Mouse (Mus musculus) layer of hippocampus, postnatal 14 days (tissue): ENCODE data around the gene Glis1. TPM values are rescaled to one million over a fixed set of nuclear protein-coding genes. Genes with fewer than 3 reads are reported as not detected.
A peak's percentile ranks its signal among the peaks of the same experiment; 100 is the strongest.

Experiments used
- DNase-seq, 2 experiments: peaks; one replicate each; pipeline ENCODE4 v3.0.0; 2021 to 2022; ENCODE audit warnings: low spot score in 2 of 2, mixed read lengths in 1 of 2
- total RNA-seq, 2 experiments: library from RNA; stranded (reverse); gene quantifications; 2 replicates each; pipeline ENCODE4 v1.2.3; 2021

Gene Glis1
- total RNA-seq, 2 experiments from 2014 or later = 1.1 to 1.3 TPM

DNA sequence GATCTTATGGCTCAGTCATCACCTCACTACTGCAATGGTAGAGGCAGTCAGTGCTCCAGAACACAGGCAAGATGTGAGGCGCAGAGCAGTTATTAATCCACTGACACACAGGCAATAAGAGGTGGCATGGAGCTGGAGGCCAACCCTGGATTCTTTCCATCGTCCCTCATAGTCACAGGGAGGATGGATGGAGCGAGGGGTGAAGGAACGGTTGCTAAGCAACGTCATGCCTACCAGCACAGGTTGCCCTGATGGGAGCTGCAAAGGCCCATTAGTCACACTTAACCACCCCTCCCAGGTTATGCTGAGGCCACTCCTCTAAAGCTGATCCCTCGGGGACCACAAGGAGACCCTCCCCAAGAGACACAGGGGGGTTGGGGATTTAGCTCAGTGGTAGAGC is 187.9 kb downstream of the Glis1 start:
- DNase-seq = no peak

GRCm38 (mm10) chr4:107623916-107624315 is 189.5 kb downstream of the Glis1 start:
- no peak for DNase-seq

DNA sequence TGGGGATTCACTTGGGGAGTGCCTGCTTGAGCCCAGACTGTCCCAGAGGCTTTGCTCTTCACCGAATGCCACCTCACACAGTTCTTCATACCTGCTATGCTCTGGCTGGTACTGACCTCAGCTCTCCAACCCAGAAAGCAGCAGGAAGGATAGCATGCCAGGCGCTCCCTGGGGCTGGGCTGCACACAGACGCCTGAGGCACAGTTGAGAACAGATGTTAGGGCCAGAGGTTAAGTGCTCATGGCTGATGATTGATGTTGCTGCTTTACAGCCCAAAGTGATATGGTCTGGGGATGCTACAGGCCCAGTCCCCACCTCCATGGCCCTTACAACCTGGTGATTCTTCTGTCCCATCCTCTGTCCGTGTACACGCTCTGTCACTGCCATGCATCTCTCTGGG is 190.6 kb downstream of the Glis1 start:
- no peak for DNase-seq

DNA sequence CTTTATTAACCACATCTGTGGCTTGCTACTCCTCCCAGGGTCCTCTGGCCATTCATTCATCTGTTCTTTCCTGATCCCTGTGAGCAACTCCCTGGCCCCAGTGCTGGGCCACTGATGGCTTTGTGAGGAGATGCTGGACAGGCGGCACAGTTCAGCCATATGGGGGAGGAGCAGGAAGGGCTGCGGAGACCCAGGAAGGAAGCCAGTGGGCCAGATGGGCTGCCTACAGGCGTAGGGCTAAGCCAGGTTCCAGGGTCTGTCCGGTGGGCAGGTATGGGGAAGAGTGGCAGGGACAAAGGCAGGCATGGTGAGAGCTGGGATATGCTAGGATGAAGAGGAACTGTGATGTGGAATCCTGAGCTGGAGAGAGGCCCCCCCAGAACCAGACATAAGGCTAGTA is 193.8 kb downstream of the Glis1 start:
- no peak for DNase-seq

DNA sequence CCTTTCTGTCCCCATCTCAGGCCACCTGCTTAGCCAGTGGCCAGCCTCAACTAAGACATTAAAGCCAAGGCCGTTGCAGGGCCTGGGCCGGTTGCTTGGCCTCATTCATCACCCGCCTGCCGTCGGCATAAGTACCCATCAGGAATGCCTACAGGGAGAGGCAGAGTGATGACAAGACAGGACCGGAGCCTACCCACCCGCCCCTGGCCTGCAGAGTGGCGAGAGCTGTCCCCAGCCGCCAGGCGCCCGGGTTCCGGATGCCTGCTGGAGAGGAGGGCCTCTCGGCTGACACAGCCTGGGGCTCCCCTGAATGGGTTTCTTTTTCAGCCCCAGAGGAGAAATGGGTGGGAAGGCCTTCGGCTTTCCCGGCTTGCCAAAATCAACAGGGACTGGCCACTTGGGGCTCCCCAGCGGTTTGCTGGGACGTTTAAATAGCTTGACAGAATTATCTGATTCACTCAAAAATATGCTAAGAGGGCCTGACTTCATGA is 194.6 kb downstream of the Glis1 start:
- DNase-seq = no peak

- DNase-seq = no peak
Measured at GRCm38 (mm10) chr4:107634631-107635030, 200.2 kb downstream of the Glis1 start.

GRCm38 (mm10) chr4:107636099-107636498 is 201.7 kb downstream of the Glis1 start:
- no peak for DNase-seq

DNA sequence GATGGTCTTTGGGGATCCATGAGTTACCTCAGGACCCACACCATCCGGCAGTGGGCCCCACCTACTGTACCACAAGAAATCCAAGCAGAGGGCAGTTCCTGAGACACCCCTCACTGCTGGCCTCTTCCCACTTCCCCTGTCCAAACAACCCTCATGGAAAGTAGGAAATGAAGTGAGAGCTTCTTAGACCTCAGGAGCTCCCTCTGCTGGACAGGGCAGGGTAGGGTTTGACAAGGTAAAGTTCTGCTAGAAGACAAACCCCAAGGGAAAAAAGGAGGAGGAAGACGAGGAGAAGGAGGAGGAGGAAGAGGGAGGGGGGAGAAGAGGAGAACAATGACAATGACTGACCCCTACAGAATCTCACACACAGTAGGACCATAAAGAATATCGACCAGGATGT is 203.3 kb downstream of the Glis1 start:
- no peak for DNase-seq

- no peak for DNase-seq
Measured at GRCm38 (mm10) chr4:107638303-107638702, 203.9 kb downstream of the Glis1 start.

DNA sequence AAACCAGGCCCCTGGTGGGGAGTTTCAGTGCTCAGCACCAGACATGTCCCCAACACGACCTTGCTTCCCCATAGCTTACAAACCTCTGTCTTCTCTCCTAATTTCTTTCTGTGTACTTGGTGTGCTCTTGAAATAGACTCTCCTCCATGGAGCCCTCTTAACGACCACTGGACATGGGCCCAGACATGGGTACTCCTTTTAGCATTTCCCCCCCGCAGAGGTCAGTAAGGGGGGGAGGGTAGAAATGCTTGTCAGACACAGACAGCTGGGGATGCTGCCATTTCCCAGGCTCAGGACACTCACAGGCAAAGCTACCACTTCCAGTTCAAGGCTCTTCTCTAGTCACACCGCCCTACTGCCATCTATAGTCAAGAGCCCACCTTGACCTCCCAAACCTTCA is 207.2 kb downstream of the Glis1 start:
- DNase-seq = no peak

GRCm38 (mm10) chr4:107648959-107649485 is 214.6 kb downstream of the Glis1 start:
- no peak for DNase-seq

DNA sequence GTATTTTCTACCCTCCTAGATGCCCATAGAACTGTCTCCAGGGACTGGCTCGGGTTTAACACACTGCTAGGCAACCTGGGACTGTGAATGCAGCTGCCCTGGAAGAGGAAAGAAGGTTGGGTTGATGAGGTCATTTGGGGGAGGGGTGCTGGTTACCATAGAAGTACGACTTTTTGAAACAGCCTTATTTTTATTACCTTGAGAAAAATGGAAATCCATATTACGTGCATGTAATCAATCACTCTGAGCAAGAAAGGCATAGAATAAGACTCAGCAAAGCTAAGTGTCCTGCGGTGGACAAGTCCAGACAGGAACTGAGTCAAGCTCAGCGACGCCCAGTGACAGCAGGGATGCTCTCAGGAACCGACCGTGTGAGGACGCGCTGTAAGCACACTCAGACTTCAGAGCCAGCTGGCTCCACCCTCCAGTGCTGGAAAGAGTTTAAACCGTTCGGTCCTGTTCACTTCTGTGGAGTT is 216.7 kb downstream of the Glis1 start:
- peak in 1 of 2 experiments; percentile 25 for DNase-seq

- DNase-seq = peak; percentile 86 to 88
Measured at GRCm38 (mm10) chr4:107652598-107653279, 218.3 kb downstream of the Glis1 start.

DNA sequence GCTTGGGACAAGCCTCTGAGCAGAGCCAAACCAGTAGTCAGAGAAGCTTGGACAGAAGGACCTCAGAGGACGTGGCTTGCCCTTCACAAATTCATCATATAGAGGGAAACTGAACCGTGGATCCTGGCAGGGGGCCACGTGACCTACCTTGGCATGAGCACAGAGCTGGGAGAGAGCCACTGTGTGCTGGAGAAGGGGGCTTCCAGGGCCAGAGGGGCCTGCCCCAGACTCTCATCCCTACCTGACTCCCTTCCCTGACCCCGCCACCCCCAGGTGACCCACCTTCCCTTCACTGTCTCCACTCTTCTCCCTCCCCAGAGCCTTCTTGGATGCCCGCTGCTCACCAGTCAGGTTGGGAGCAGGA is 218.9 kb downstream of the Glis1 start:
- DNase-seq = no peak

- DNase-seq = no peak
Measured at GRCm38 (mm10) chr4:107660649-107661048, 226.3 kb downstream of the Glis1 start.

GRCm38 (mm10) chr4:107668514-107668913 is 234.1 kb downstream of the Glis1 start:
- DNase-seq = no peak

GRCm38 (mm10) chr4:107670731-107671130 is 236.3 kb downstream of the Glis1 start:
- peak in 1 of 2 experiments; percentile 73 for DNase-seq

DNA sequence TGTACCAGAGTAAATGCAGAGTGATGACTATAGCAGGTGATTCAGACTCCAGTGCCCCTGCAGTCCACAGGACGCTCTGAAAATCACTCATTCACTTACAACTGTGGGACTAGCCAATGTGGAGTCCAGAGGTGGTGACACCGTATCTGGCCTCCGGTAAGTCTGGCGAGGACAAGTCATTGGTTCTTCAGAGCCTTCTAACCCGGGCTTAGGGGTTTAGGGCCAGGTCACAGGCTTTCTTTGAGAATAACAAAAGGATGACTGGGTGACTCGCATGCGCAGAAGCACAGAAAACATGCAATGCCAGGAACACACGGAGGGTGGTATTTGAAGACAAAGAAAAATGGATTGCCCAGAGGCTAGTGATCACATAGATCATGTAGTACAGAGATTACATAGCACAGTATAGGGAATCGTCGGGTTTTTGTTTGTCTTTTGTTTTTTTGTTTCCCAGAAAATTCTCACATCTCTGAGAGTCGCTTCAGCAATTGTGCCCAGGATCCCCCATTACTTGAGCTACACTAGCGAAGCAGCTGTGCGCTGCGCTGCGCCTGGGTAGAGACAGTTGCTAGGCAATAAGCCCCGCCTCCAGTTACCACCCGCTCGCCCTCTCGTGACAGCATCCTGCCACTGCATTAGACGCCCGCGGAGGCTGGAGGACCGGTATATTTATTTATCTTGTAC is 239.4 kb downstream of the Glis1 start:
- peak; percentile 81 to 83 for DNase-seq

GRCm38 (mm10) chr4:107674322-107674644 is 239.9 kb downstream of the Glis1 start:
- DNase-seq = no peak

DNA sequence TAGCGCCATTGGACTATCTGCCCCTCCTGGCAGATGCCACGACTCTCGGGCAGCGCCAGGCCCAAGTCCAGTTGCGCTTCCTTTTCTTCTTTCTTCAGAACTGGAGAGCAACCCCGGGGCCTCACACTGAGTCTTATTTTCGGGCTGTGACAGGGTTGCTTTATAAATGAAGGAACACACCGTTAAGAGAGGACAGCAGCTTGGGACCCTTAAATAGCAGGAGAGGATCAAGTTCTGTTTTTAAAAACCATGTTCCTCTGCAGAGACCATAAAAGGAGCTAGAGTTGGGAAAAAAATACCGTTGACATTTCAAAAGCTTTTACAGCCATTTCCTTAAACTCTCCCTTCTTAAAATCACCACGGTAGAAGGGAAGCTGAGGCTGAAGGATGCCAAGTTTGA is 241.3 kb downstream of the Glis1 start:
- no peak for DNase-seq

DNA sequence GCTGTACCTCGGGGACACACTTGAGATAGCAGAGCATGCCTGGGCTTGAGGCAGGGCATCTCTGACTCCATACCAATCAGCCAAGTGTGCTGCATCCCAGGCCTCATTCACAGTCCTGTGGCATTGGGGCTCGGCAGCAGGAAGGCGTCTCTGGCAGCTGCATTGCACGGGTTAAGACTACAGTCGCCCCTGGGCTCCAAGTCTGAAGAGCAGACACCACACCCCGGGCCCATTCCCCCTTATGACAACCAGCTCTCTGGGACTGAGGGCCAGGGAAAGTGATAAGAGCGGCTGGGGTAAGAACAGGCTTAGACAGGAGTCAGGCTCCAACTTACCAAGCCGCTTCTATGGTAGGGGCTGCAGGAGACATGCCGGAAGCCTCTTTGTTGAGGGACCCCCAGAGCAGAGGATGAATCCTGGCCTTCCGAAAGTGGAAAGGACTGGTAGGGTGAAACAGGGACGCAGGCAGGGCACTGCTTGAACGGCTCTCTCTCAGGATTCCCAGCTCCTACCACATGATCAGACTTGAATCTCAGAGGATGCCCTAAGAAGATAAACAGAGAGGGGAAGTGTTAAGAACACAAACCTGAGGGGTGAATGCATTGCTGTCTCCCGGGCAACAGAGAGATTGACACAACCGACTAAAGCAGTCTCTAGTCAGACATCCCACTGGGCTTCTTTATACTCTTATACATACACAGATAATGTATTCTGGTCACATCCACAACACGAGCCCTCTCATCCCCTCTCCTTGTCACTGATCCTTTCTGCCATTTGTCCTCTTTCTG is 246.1 kb downstream of the Glis1 start:
- no peak for DNase-seq
